Mouse (Mus musculus) liver, adult (tissue): ENCODE data around the gene Rpl32.

Experiments
- GATA4 ChIP-seq: IDR thresholded peaks from 2 replicates; pipeline ENCODE4 v1.6.1; 2014; ENCODE audit warnings: mild to moderate bottlenecking, low read length; ENCODE audit not compliant: insufficient replicate concordance

The Rpl32 gene

DNA sequence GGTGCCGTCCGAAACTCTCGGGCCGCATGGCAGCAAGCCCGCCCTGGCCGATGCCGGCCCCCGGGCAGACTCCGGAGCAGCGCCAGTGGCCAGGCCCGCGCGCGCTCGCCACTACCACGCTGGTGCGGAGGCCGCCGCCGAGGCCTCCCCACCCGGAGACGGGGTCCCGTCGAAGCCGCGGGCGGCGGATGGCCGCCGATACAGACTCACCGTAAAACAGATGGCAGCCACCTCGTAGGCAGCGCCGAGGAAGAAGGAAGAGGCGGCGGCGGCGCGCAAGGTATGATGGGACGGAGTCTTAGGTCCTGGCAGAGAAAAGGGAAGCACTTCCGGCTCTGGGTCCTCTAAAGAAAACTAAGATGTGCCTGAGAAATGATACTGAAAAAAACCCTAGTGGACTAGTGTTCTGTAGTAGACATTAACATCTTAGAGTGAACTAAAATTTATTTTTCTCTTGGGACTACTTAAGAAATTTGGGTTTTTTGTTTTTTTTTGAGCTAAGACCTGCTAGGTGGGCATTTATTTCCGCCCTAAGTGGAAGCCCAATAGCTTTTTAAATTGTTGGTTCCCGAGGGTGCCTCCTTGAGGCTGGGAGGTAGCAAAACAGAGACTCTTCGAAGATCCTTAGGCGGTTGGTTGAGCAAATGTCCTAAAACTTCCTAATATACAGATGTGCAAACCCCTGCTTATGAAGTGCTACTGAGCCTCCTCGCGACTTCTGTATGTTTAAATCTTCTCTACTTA, at the start of gene Rpl32:
Gene Rpl32, minus strand, starts transcription at position 260 of the 744 bp plus-strand sequence.
- no peak for TF ChIP-seq GATA4

DNA sequence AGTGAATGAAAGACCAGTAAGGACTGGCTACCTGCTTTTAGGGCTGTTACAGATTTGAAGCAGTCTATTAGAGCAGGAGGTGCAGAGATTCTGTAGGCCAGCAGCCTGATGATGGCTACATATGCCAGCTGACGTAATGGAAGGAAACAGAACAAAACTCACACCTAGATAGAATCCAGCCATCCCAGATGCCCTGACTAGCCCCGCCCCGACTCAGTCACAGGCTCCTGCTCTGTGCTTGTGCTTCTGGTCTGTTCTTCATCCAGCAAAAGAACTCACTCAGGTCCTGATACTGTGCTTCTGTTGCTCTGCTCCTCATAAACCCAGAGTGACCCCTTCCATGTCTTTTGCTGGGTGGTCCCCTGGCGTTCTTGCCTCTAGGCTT, 47.8 kb upstream of the Rpl32 start:
- no peak for TF ChIP-seq GATA4

DNA sequence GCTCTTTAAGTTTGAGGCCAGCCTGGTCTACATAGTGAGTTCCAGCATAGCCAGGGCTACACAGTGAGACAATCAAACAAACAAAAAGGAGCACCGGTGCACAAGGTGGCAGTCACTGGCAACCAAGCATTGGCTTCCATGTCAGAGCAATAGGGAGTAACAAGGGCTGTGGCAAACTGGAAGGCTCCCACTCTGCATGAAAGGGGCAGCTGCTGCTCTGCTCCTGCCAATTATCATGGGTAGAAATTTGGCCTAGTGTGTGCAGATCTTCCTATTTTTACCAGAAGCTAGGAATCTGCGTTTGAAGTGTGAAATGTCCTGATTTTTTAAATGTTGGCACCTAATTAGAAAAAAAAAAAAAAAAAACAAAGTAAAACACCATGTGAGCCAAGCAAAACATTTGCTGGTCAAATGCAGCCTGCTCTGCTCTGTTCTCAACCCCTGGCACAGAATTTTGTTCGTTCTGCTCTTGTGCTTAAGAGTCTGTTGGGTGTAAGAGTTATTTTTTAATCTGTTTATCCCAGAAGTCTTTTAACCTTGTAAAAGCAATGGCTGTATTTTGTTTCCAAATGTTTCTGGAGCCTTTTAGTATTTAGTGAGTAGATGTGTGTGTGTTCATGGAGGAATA, 47.3 kb upstream of the Rpl32 start:
- TF ChIP-seq GATA4 = no peak

DNA sequence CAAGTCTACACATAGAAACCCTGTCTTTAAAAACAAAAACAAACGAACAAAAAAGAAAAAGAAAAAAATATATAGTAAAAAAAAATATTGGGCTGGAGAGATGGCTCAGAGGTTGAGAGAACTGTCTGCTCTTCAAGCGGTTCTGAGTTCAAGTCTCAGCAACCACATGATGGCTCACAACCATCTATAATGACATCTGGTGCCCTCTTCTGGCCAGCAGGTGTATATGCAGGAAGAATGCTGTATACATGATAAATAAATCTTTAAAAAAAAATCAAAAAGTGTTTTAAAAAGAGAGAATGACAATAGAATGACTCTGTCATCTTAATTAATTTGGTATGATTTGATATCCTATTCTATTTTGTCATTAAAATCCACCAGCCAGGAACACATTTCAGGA, 45.9 kb upstream of the Rpl32 start:
- no peak for TF ChIP-seq GATA4

DNA sequence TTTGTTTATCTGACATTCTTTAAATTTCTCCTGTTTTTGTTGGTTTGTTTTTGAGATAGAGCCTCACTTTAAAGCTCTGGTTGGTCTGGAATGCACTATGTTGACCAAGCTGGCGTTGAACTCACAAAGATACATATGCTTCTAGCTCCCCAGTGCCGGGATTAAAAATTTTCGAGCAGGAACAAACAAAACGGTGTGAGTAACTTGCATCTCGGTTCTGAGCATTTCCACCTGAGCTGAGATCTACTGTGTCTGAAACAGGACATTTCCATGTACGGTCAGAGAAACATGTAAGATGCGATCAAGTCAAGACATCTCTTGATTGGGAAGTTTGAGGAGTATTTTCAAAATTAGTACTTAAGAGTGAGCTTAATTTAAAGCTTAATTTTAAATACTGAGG, 45.4 kb upstream of the Rpl32 start:
- TF ChIP-seq GATA4 = no peak

DNA sequence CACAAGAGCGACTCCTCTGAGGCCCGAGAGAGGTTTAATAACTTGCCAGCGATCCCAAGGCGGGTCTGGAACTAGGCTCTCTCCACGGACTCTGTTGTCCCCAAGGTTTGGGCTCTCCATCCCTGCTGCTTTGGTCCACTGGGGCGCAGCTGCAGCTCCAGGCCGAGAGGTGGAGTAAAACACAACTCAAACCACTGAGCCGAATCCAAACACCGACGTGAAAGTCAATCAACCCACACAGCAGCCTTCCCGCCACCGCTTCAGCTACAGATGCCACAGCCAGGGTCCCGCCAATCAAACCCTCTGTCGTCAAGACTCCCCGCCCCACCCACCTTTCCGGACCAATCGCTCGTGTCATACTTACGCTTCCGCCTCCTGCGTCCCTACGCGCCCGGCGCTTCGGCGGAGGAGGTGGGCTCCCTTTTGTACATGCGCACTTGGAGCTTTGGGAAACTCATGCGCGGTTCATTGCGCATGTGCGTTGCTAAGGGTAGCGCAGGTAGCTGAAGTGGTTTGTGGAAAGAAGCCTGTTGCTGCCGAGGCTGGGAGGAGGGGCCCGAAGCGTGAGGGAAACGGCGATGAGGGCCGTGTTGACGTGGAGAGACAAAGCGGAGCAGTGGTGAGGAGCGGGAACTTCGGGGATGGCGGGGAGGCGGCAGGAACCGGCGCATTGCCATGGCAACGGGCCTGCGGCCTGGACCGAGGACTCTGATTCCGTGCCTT, 44.7 kb upstream of the Rpl32 start, which contains the start of the genes Mbd4 and Ift122:
Gene Mbd4, minus strand, starts transcription at position 281 of the 723 bp plus-strand sequence.
Gene Ift122, plus strand, starts transcription at position 380 of the 723 bp plus-strand sequence.
- TF ChIP-seq GATA4 = peak; percentile 20; the same call in 1 of the 2 replicates

DNA sequence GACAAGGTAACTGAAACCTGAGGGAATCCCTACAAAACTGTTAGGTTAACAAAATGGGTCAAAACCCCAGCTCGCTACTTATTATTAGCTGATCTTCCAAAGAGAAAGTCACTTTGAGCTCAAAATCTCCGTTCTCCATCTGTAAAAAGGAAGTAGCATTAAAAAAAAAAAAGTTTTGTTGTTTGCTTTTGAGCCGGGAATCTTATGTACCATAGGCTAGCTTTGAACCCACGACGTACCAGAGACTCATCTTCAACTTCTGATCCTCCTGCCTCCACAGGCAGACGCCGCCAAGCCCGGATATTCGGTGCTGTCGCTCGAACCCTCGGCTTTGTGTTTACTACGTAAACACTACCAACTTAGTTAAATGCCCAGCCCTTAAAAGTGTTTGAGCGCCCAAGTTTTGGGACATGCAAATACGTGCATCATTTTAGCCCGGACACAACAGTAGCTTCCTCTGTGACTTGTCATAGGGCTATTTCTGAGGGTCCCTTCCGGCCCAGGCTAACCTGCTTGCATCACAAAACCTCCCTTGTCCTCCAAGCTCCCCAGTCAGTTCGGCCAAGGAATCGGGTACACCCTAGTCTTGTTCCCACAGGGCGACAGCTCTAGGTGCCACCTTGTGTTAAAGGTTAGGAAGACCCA, 44.0 kb upstream of the Rpl32 start:
- TF ChIP-seq GATA4 = no peak

DNA sequence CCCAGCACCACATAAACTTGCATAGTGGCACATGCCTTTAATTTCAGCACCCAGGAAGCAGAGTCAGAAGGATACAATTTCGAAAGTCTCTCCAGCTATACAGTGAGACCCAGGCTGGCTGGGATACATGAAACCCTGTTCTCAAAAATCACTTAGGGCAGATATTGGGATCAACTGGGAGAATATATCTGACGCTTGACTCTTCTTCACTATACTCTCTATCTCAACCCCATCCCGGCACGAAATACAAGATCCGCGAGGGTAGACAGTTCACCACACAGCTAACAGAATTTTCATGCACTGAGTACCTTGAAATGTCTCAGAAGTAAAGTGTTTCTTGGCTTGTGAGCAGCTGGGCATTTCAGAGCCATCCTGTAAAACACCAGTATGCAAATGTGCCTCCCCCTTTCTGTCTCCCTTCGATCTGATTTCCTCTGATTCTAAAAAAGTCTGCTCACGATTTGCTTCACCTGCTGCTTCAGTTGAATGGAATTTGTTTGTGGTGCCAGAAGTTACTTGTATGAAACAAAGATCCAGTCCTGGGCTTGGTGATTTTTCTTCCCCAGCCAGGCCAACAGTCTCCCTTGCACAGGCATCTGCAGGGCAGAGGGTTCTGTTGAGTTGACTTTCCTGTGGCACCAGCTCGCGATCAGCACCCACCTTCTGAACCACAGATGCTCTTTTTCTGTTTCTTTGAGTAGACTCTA, 40.2 kb upstream of the Rpl32 start:
- no peak for TF ChIP-seq GATA4

DNA sequence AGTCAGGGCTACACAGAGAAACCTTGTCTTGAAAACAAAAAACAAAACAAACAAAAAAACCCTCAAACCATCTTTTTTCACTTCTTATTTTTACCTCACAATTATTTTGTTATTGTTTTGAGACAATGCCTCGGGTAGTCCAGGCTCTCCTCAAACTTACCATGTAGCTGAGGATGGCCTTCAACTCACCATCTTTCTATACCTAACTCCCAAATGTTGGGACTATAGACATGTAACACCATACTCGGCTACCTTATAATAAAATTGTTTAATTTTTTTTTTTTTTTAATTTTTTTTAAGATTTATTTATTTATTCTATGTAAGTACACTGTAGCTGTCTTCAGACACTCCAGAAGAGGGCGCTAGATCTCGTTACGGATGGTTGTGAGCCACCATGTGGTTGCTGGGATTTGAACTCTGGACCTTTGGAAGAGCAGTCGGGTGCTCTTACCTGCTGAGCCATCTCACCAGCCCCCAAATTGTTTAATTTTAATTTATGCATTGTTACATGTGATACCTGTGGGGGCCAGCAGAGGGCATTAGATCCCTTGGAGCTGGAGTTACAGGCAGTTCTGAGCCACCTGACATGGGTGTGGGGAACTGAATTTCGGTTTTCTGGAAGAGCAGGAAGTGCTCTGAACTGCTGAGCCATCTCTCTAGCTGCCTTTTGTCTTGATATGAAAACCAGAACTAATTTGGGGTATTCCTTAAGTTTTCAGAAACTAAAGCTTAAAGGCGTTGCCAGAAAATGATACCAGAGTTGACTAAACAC, 38.3 kb upstream of the Rpl32 start:
- TF ChIP-seq GATA4 = no peak

DNA sequence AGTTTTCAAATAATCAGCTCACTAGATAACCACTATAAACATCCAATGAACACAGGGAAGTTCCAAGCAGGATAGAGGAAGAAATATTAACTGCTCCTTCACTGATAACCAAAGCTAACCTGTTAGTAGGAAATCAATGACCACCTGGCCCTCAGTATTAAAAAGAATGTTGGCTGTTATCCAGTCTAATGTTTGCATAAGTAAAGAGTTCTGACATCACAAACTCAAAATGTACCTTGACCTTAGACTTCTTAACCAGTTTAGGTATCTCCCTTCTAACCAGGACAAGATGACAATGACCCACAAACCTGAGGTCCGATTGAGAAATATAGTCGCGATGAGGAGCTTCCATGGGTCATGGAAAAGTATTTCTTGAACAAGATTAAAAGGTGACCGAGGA, 36.5 kb upstream of the Rpl32 start:
- no peak for TF ChIP-seq GATA4

DNA sequence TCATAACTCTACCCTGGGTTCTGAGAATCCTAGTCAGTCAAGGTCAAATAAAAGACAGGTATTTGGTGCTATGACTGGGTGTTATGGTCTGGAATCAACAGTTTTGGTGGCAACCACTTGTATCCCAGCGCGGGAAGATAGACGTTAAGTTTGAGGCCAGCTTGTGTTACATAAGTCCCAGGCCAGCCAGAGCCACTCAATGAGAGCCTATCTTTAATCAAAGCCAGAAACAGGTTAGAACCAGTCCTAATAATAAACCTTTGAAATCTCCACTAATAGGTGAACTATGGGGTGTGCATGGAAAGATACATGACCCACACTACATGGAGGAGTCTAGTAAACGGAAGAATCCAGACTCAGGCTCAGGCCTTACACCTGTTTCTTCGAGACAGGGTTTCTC, 30.2 kb upstream of the Rpl32 start:
- no peak for TF ChIP-seq GATA4

DNA sequence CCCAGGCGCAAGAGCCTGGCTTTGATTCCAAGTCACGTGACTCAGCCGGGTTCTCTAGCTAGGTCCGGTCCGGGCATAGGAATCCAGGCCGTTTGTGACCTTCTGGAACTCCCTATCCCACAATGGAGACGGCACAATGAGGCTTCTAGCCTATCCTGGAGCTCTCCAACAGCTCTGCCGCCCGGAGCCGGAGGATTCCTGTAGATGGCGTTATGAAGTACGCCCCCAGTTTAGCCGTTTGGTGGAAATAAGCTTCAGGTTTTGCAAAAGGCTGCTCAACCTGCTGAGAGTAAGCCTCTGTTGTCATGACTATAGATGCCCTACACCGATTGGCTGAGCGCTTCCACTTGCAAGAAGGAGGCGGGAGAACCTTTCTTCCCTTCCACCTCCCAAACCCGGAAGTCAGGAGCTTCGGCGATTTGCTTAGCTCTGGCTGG, 29.6 kb upstream of the Rpl32 start, which contains the start of gene Efcab12:
Gene Efcab12, minus strand, starts transcription at position 252 of the 437 bp plus-strand sequence.
- no peak for TF ChIP-seq GATA4

DNA sequence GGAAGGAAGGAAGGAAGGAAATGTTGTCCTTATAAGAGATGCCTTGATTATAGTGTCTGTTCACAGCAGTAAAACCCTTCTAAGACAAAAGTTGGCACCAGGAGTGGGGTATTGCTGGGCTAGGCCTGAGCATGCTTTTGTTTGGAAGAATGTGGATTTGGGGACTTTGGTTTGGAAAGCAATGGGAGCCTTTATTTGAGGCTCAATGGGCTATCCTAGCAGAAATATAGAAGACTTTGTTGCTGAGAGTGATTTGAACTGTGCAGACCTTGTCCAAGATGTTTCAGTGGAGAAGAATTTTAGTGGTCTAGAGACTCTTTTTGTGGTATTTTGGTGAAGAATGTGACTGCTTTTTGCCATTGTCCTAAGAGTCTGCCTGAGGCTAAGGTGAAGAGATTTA, 25.3 kb upstream of the Rpl32 start:
- TF ChIP-seq GATA4 = no peak
